Mouse (Mus musculus): ENCODE measurements around the gene Nosip.

- TF ChIP-seq CTCF (IDR thresholded peaks at IDR 0.05; ENCODE audit: low read depth): no peak
- no peak for TF ChIP-seq EP300 (IDR thresholded peaks at IDR 0.05; ENCODE audit: low read depth)
Measured at GRCm38 (mm10) chr7:45052862-45053116, 9.4 kb upstream of the Nosip start, which contains the start of gene Prr12.

Data from liver, embryonic 14.5 days (tissue).